Mouse (Mus musculus) ES-E14 (cell line): ENCODE measurements at regions not wholly inside any gene's neighbourhood (a gene's known extent, or its start where the extent isn't known, plus 50 kb on each side); places are given as distances from the start of the nearest gene placed in this dataset.

Source experiments
- CHD2 ChIP-seq: IDR thresholded peaks from 2 replicates; pipeline ENCODE4 v1.6.1; 2014; ENCODE audit warnings: mild to moderate bottlenecking, low read depth, low read length, inconsistent platforms
- ZNF384 ChIP-seq: IDR thresholded peaks from 2 replicates; pipeline ENCODE4 v1.6.1; 2012; ENCODE audit warnings: low read depth, low read length, inconsistent platforms

- TF ChIP-seq ZNF384, result no peak
- no peak for TF ChIP-seq CHD2
Observed at GRCm38 (mm10) chr13:47842418-47842817, 418.6 kb upstream of the Id4 start.
